Mouse (Mus musculus) heart, embryonic 16.5 days (tissue): ENCODE measurements around the gene Gm26727. TPM values are rescaled to one million over a fixed set of nuclear protein-coding genes. Genes with fewer than 3 reads are reported as not detected.
"Not testable (repeated sequence)": the region's sequence is repeated elsewhere in the genome, so short reads cannot be mapped to it uniquely, and the experiment has no call there.

Experiments
- ATAC-seq: fragments of 200-750 bp; cut with Nextera tagmentation; replicated peaks from 2 replicates; pipeline ENCODE4 v1.8.0; 2017; ENCODE audit warnings: moderate number of reproducible peaks; ENCODE audit not compliant: insufficient read depth, low FRiP score; ENCODE audit errors: extremely low read depth
- H3K27ac ChIP-seq: fragments of 300-500 bp; sonication (generic); 2 replicates; pipeline ENCODE4 v1.5.1; 2014; ENCODE audit warnings: mild to moderate bottlenecking, low read length, control low read depth, moderate library complexity
- H3K27me3 ChIP-seq: fragments of 300-500 bp; sonication (generic); 2 replicates; pipeline ENCODE4 v1.6.1; 2014; ENCODE audit warnings: low read length, mixed read lengths; ENCODE audit not compliant: control insufficient read depth, insufficient read depth
- H3K36me3 ChIP-seq: fragments of 300-500 bp; sonication (generic); 2 replicates; pipeline ENCODE4 v1.6.1; 2014; ENCODE audit not compliant: control insufficient read depth, insufficient read depth
- H3K4me1 ChIP-seq: fragments of 300-500 bp; sonication (generic); 2 replicates; pipeline ENCODE4 v1.6.1; 2014; ENCODE audit warnings: low read length, mixed read lengths; ENCODE audit not compliant: control insufficient read depth, insufficient read depth
- H3K4me2 ChIP-seq: fragments of 300-500 bp; sonication (generic); 2 replicates; pipeline ENCODE4 v1.6.1; 2014; ENCODE audit warnings: low read depth, mild to moderate bottlenecking, control low read depth, low read length
- H3K4me3 ChIP-seq: fragments of 300-500 bp; sonication (generic); 2 replicates; pipeline ENCODE4 v1.5.1; 2014; ENCODE audit warnings: mild to moderate bottlenecking, control low read depth, low read length
- H3K9ac ChIP-seq: fragments of 300-500 bp; sonication (generic); 2 replicates; pipeline ENCODE4 v1.6.1; 2014; ENCODE audit warnings: low read length, control low read depth
- H3K9me3 ChIP-seq: fragments of 300-500 bp; sonication (generic); replicated peaks from 2 replicates; pipeline ENCODE4 v1.6.1; 2016; ENCODE audit warnings: low read length; ENCODE audit not compliant: control insufficient read depth
- WGBS: fragments of 180-500 bp; shearing (Covaris S2); extraction: QIAGEN DNeasy Blood & Tissue Kit; methylation state at CpG from one replicate; pipeline ENCODE4 v1.1.7; 2014; 5-methylcytosine and 5-hydroxymethylcytosine counted together
- polyA plus RNA-seq: library from polyadenylated mRNA; unstranded; fragments of >200 nt; fragmentation: Nextera tagmentation; extraction: Ambion mirVana; gene quantifications from 2 replicates; pipeline ENCODE4 v1.2.1, GENCODE M21; 2015

Gene Gm26727
- not detected in 2 replicates for polyA plus RNA-seq

DNA sequence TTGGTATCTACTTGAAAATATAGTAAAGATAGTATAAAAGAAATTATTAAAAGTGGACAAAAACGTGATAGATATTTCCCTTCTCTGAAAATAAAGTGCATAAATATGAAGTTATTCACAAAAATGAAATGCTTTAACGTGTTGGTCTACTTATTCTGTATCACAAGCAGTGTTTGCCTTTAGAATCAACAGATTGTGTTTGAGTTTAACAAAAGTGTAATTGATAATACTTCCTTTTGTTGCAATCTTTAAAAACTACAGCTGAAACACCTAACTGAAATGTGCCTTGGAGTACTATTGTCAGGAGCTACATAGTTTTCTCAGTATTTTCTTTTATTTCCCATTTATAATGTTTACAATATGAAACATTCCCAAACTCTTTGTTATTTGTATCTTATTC, at the start of gene Gm26727:
Gm26727 (minus strand) TSS at position 101 of the 400 bp plus-strand sequence.
- Histone ChIP-seq H3K27ac (no peak within 1 kb of the TSS), H3K4me2 (no peak within 1 kb of the TSS), H3K9me3 (no peaks in the 10 kb centered on the region), H3K4me3 (no peak within 1 kb of the TSS), H3K9ac (no peak within 1 kb of the TSS), H3K36me3 (no peaks in the 10 kb centered on the region), H3K4me1 (no peaks in the 10 kb centered on the region), H3K27me3 (no peaks in the 10 kb centered on the region)
- no peak for ATAC-seq
- 53% methylated on average over 2 of the region's 2 CpGs for WGBS

GRCm38 (mm10) chr2:67481051-67481450, 48.1 kb upstream of the Gm26727 start:
- H3K27ac ChIP-seq = no peak overlapping the region
- no peak overlapping the region for H3K4me3 ChIP-seq
- ATAC-seq = no peak
- no peak overlapping the region for H3K4me2 ChIP-seq
- WGBS = 57% methylated on average over 3 of the region's 3 CpGs
- H3K9me3 ChIP-seq = no peaks in the 10 kb centered on the region
- no peaks in the 10 kb centered on the region for H3K4me1 ChIP-seq
- no peaks in the 10 kb centered on the region for H3K27me3 ChIP-seq
- H3K9ac ChIP-seq = no peak overlapping the region
- no peaks in the 10 kb centered on the region for H3K36me3 ChIP-seq

- no peak for ATAC-seq
- no peak overlapping the region for H3K4me2 ChIP-seq
- WGBS = 14% methylated on average over 6 of the region's 6 CpGs
- no peaks in the 10 kb centered on the region for H3K4me1 ChIP-seq
- no peaks in the 10 kb centered on the region for H3K27me3 ChIP-seq
- no peak overlapping the region for H3K9ac ChIP-seq
- no peaks in the 10 kb centered on the region for H3K9me3 ChIP-seq
- no peak overlapping the region for H3K27ac ChIP-seq
- H3K36me3 ChIP-seq = no peaks in the 10 kb centered on the region
- no peak overlapping the region for H3K4me3 ChIP-seq
These were observed 44.8 kb upstream of the Gm26727 start for GRCm38 (mm10) chr2:67477753-67478152.

DNA sequence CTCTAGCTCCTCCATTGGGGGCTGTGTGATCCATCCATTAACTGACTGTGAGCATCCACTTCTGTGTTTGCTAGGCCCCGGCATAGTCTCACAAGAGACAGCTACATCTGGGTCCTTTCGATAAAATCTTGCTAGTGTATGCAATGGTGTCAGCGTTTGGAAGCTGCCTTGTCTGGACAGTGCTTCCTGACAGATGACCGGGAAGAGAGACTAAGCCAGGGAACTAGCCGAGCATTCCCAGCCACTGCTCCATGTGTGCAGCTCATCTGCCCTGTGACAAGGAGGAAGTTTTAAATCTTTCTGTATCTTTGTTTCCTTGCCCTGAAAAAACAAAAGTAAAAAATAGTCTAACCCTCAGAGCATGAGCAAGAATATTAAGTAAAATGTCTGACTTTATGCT, 37.0 kb upstream of the Gm26727 start:
- not testable (repeated sequence) for ATAC-seq, H3K4me1 ChIP-seq, H3K27me3 ChIP-seq, H3K4me3 ChIP-seq, H3K27ac ChIP-seq, H3K9me3 ChIP-seq, H3K36me3 ChIP-seq, H3K9ac ChIP-seq, H3K4me2 ChIP-seq
- WGBS = 66% methylated on average over 5 of the region's 5 CpGs

DNA sequence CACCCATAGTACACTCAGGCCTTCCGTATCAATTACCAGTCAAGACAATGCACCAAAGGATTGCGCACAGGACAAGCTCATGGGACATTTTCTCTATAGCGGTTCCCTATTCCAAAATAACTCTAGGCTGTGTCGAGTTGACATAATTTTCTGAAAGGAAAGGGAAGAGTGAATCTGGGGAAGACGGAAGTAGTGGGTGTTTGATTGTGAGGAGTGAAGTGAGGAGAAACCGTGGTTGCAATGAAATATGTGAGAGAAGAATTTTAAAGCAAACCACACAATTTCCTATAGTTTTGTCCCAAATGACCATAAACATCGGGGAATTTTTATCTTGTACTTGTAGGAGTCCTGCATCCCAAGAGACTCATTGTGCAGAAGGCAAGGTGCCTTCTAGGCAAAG, 34.1 kb upstream of the Gm26727 start:
- Histone ChIP-seq H3K4me2 (no peak overlapping the region), H3K36me3 (no peaks in the 10 kb centered on the region), H3K4me3 (no peak overlapping the region), H3K9me3 (no peaks in the 10 kb centered on the region), H3K27ac (no peak overlapping the region), H3K27me3 (no peaks in the 10 kb centered on the region), H3K9ac (no peak overlapping the region), H3K4me1 (no peaks in the 10 kb centered on the region)
- ATAC-seq = no peak
- 77% methylated on average over 7 of the region's 7 CpGs for WGBS

- 61% methylated on average over 3 of the region's 3 CpGs for WGBS
- no peak overlapping the region for H3K4me3 ChIP-seq
- no peak for ATAC-seq
- H3K4me2 ChIP-seq = no peak overlapping the region
- H3K4me1 ChIP-seq = no peaks in the 10 kb centered on the region
- H3K36me3 ChIP-seq = no peaks in the 10 kb centered on the region
- no peaks in the 10 kb centered on the region for H3K9me3 ChIP-seq
- H3K27ac ChIP-seq = no peak overlapping the region
- no peak overlapping the region for H3K9ac ChIP-seq
- no peaks in the 10 kb centered on the region for H3K27me3 ChIP-seq
These were observed 27.9 kb upstream of the Gm26727 start for GRCm38 (mm10) chr2:67460857-67461256.

- 66% methylated on average over 12 of the region's 12 CpGs for WGBS
- no peaks in the 10 kb centered on the region for H3K36me3 ChIP-seq
- H3K27ac ChIP-seq = no peak overlapping the region
- H3K4me3 ChIP-seq = no peak overlapping the region
- no peaks in the 10 kb centered on the region for H3K27me3 ChIP-seq
- peaks cover 2% of the 10 kb centered on the region for H3K4me1 ChIP-seq
- H3K4me2 ChIP-seq = peak overlapping the region; percentile 6; the same call in 1 of the 2 replicates
- H3K9ac ChIP-seq = no peak overlapping the region
- ATAC-seq = no peak
- H3K9me3 ChIP-seq = no peaks in the 10 kb centered on the region
These were observed 14.2 kb upstream of the Gm26727 start for GRCm38 (mm10) chr2:67447206-67447605.

GRCm38 (mm10) chr2:67446772-67447171, 13.8 kb upstream of the Gm26727 start:
- H3K9ac ChIP-seq = no peak overlapping the region
- no peaks in the 10 kb centered on the region for H3K9me3 ChIP-seq
- H3K4me2 ChIP-seq = peak overlapping the region; percentile 15; the same call in 1 of the 2 replicates
- ATAC-seq = no peak
- H3K4me1 ChIP-seq = peaks cover 2% of the 10 kb centered on the region
- no peak overlapping the region for H3K4me3 ChIP-seq
- no peaks in the 10 kb centered on the region for H3K27me3 ChIP-seq
- 59% methylated on average over 1 of the region's 1 CpGs for WGBS
- H3K36me3 ChIP-seq = no peaks in the 10 kb centered on the region
- H3K27ac ChIP-seq = no peak overlapping the region

GRCm38 (mm10) chr2:67445780-67446179, 12.8 kb upstream of the Gm26727 start, which contains the start of gene Xirp2:
Xirp2 (plus strand) TSS chr2:67446002.
- no peak for ATAC-seq
- H3K9ac ChIP-seq = no peak within 1 kb of the TSS
- no peak within 1 kb of the TSS for H3K27ac ChIP-seq
- 52% methylated on average over 3 of the region's 3 CpGs for WGBS
- H3K9me3 ChIP-seq = no peaks in the 10 kb centered on the region
- H3K4me3 ChIP-seq = no peak within 1 kb of the TSS
- no peaks in the 10 kb centered on the region for H3K27me3 ChIP-seq
- no peaks in the 10 kb centered on the region for H3K36me3 ChIP-seq
- H3K4me2 ChIP-seq = peak within 1 kb of the TSS; percentile 15; the same call in 1 of the 2 replicates
- H3K4me1 ChIP-seq = peaks cover 2% of the 10 kb centered on the region
